Mouse (Mus musculus) cerebellum, adult (tissue): ENCODE results near the gene St6galnac4.

ENCODE experiments used
- ATAC-seq: cut with Nextera tagmentation; 2 replicates; pipeline ENCODE4 v1.9.2; 2017; ENCODE audit warnings: mild to moderate bottlenecking, moderate library complexity, mixed read lengths; ENCODE audit not compliant: insufficient number of reproducible peaks, low FRiP score, low TSS enrichment

Gene St6galnac4

GRCm38 (mm10) chr2:32644799-32645475, 58.0 kb downstream of the St6galnac4 start:
- no peak for ATAC-seq

DNA sequence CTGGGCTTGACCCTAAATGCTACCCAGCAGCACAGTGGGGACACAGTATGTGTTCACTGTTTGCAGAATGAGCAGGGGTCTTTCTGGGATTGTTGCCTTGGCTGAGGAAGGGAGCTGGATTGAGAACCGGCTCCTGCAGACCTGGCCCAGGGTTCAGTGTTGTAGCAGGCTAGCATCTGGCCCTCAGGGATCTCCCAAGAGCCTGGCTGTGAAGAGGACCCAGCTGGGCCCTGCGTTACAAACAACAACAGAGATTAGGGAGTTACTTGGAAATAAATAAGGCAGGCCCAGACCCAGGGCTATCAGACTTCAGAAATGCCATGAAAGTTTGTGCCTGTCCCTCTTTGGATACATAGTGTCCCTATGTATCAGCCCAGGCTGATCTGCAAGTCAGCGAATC, 58.8 kb downstream of the St6galnac4 start:
- no peak for ATAC-seq

- no peak for ATAC-seq
These were observed 59.6 kb downstream of the St6galnac4 start, which contains the start of gene Eng for GRCm38 (mm10) chr2:32646379-32647056. Gene Eng, plus strand, starts transcription at chr2:32646595.

DNA sequence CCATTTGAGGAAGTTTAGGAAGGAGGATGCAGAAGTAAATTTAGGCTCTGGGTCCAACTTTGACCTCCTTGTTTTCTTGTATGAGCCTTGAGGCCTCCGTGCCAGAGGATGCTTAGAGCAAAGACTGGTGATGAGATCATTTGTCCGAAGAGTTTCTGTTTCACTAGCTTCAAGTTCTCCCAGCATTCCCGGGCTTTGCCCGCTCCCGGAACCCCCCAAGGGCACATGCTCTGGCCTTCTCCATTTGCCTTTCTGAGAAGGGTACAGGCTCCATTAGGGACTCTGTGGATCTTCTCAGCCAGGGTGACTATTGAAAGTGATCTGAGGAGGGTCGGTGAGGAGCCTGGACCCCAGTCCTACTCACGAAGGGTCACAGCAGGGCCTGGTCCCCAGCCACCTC, 60.5 kb downstream of the St6galnac4 start:
- no peak for ATAC-seq
